Mouse (Mus musculus) neural tube, embryonic 14.5 days (tissue): ENCODE results near the gene Wdr5b. TPM values are rescaled to one million over a fixed set of nuclear protein-coding genes. Genes with fewer than 3 reads are reported as not detected.
A peak's percentile ranks its signal among the peaks of the same experiment; 100 is the strongest.
"Not testable (repeated sequence)": the region's sequence is repeated elsewhere in the genome, so short reads cannot be mapped to it uniquely, and the experiment has no call there.

ENCODE experiments used
- ATAC-seq: fragments of 200-750 bp; cut with Nextera tagmentation; 2 replicates; pipeline ENCODE4 v1.8.0; 2017; ENCODE audit warnings: low read depth, mild to moderate bottlenecking, moderate TSS enrichment, moderate library complexity
- H3K27ac ChIP-seq: fragments of 300-500 bp; sonication (generic); 2 replicates; pipeline ENCODE4 v1.5.1; 2014; ENCODE audit warnings: low read depth, mild to moderate bottlenecking, control low read depth, low read length, moderate library complexity, mixed read lengths
- H3K27me3 ChIP-seq: fragments of 300-500 bp; sonication (generic); 2 replicates; pipeline ENCODE4 v1.6.1; 2014; ENCODE audit warnings: low read length; ENCODE audit not compliant: control insufficient read depth, insufficient read depth
- H3K36me3 ChIP-seq: fragments of 300-500 bp; sonication (generic); 2 replicates; pipeline ENCODE4 v1.6.1; 2014; ENCODE audit warnings: low read length, mixed read lengths; ENCODE audit not compliant: control insufficient read depth, insufficient read depth
- H3K4me1 ChIP-seq: fragments of 300-500 bp; sonication (generic); 2 replicates; pipeline ENCODE4 v1.6.1; 2014; ENCODE audit warnings: low read length; ENCODE audit not compliant: control insufficient read depth, insufficient read depth
- H3K4me2 ChIP-seq: fragments of 300-500 bp; sonication (generic); 2 replicates; pipeline ENCODE4 v1.6.1; 2014; ENCODE audit warnings: mild to moderate bottlenecking, low read depth, low read length, control low read depth
- H3K4me3 ChIP-seq: fragments of 300-500 bp; sonication (generic); 2 replicates; pipeline ENCODE4 v1.5.1; 2014; ENCODE audit warnings: low read depth, low read length, control low read depth, mixed read lengths
- H3K9ac ChIP-seq: fragments of 300-500 bp; sonication (generic); replicated peaks from 2 replicates; pipeline ENCODE4 v1.6.1; 2014; ENCODE audit warnings: low read depth, mild to moderate bottlenecking, control low read depth, low read length, mixed read lengths
- H3K9me3 ChIP-seq: fragments of 300-500 bp; sonication (generic); 2 replicates; pipeline ENCODE4 v1.6.1; 2016; ENCODE audit warnings: low read length; ENCODE audit not compliant: control insufficient read depth
- WGBS: fragments of 180-500 bp; shearing (Covaris S2); extraction: QIAGEN DNeasy Blood & Tissue Kit; methylation state at CpG from one replicate; pipeline ENCODE4 v1.1.7; 2014; 5-methylcytosine and 5-hydroxymethylcytosine counted together
- polyA plus RNA-seq: library from polyadenylated mRNA; unstranded; fragments of >200 nt; fragmentation: Nextera tagmentation; extraction: Ambion mirVana; gene quantifications from 2 replicates; pipeline ENCODE4 v1.2.1, GENCODE M21; 2014

The Wdr5b gene
- 15.1 and 15.6 TPM in 2 replicates for polyA plus RNA-seq

- H3K27ac ChIP-seq = peak within 1 kb of the TSS; percentile 77
- H3K9me3 ChIP-seq = no peaks in the 10 kb centered on the region
- H3K27me3 ChIP-seq = no peaks in the 10 kb centered on the region
- peaks cover 15% of the 10 kb centered on the region for H3K36me3 ChIP-seq
- peak within 1 kb of the TSS; percentile 35 for H3K4me3 ChIP-seq
- H3K9ac ChIP-seq = peak within 1 kb of the TSS; percentile 21
- peak; percentile 98 for ATAC-seq
- peaks cover 9% of the 10 kb centered on the region for H3K4me1 ChIP-seq
- peak within 1 kb of the TSS; percentile 45 for H3K4me2 ChIP-seq
- WGBS = 3% methylated on average over 39 of the region's 39 CpGs
Observed at GRCm38 (mm10) chr16:36040640-36041624, at the start of gene Wdr5b. TSS of gene Wdr5b (plus strand) at chr16:36041190.

GRCm38 (mm10) chr16:35992391-35992790 is 48.6 kb upstream of the Wdr5b start:
- H3K9me3 ChIP-seq = no peaks in the 10 kb centered on the region
- H3K27ac ChIP-seq = no peak overlapping the region
- no peaks in the 10 kb centered on the region for H3K27me3 ChIP-seq
- no peak for ATAC-seq
- 79% methylated on average over 1 of the region's 1 CpGs for WGBS
- H3K4me1 ChIP-seq = no peaks in the 10 kb centered on the region
- H3K4me3 ChIP-seq = no peak overlapping the region
- no peaks in the 10 kb centered on the region for H3K36me3 ChIP-seq
- no peak overlapping the region for H3K4me2 ChIP-seq
- no peak overlapping the region for H3K9ac ChIP-seq

GRCm38 (mm10) chr16:35993316-35993715 is 47.7 kb upstream of the Wdr5b start:
- Histone ChIP-seq H3K36me3 (no peaks in the 10 kb centered on the region), H3K4me3 (no peak overlapping the region), H3K9me3 (no peaks in the 10 kb centered on the region), H3K4me1 (no peaks in the 10 kb centered on the region), H3K27ac (no peak overlapping the region), H3K27me3 (no peaks in the 10 kb centered on the region), H3K4me2 (no peak overlapping the region), H3K9ac (no peak overlapping the region)
- WGBS = 90% methylated on average over 3 of the region's 3 CpGs
- no peak for ATAC-seq

- not testable (repeated sequence) for ATAC-seq, H3K9ac ChIP-seq, H3K4me1 ChIP-seq, H3K4me3 ChIP-seq, H3K9me3 ChIP-seq, H3K36me3 ChIP-seq, H3K27me3 ChIP-seq, H3K27ac ChIP-seq, H3K4me2 ChIP-seq
- WGBS = 96% methylated on average over 4 of the region's 4 CpGs
Observed at GRCm38 (mm10) chr16:35998852-35999251, 42.1 kb upstream of the Wdr5b start.

GRCm38 (mm10) chr16:36008396-36008795 is 32.6 kb upstream of the Wdr5b start:
- no peaks in the 10 kb centered on the region for H3K9me3 ChIP-seq
- H3K9ac ChIP-seq = no peak overlapping the region
- H3K4me3 ChIP-seq = no peak overlapping the region
- H3K4me2 ChIP-seq = no peak overlapping the region
- WGBS = 95% methylated on average over 3 of the region's 3 CpGs
- H3K36me3 ChIP-seq = peaks cover 17% of the 10 kb centered on the region
- no peaks in the 10 kb centered on the region for H3K27me3 ChIP-seq
- H3K27ac ChIP-seq = no peak overlapping the region
- no peak for ATAC-seq
- no peaks in the 10 kb centered on the region for H3K4me1 ChIP-seq

GRCm38 (mm10) chr16:36016335-36016734 is 24.7 kb upstream of the Wdr5b start:
- no peaks in the 10 kb centered on the region for H3K4me1 ChIP-seq
- H3K4me3 ChIP-seq = no peak overlapping the region
- ATAC-seq = no peak
- WGBS = 97% methylated on average over 1 of the region's 1 CpGs
- no peak overlapping the region for H3K4me2 ChIP-seq
- no peak overlapping the region for H3K27ac ChIP-seq
- H3K9me3 ChIP-seq = no peaks in the 10 kb centered on the region
- H3K36me3 ChIP-seq = peaks cover 9% of the 10 kb centered on the region
- no peak overlapping the region for H3K9ac ChIP-seq
- H3K27me3 ChIP-seq = no peaks in the 10 kb centered on the region

- not testable (repeated sequence) for H3K4me2 ChIP-seq, H3K9ac ChIP-seq, H3K4me3 ChIP-seq, ATAC-seq, H3K27ac ChIP-seq, H3K9me3 ChIP-seq, H3K4me1 ChIP-seq, H3K27me3 ChIP-seq
- H3K36me3 ChIP-seq = peaks cover 30% of the 10 kb centered on the region
- WGBS = 95% methylated on average over 1 of the region's 2 CpGs
Observed at GRCm38 (mm10) chr16:36028120-36028519, 12.9 kb upstream of the Wdr5b start.

GRCm38 (mm10) chr16:36041625-36042020 is 633 bp downstream of the Wdr5b start:
- peak overlapping the region; percentile 35 for H3K4me3 ChIP-seq
- 32% methylated on average over 11 of the region's 11 CpGs for WGBS
- H3K4me2 ChIP-seq = peak overlapping the region; percentile 45
- peaks cover 17% of the 10 kb centered on the region for H3K36me3 ChIP-seq
- no peak for ATAC-seq
- no peaks in the 10 kb centered on the region for H3K27me3 ChIP-seq
- H3K9ac ChIP-seq = peak overlapping the region; percentile 21
- H3K27ac ChIP-seq = peak overlapping the region; percentile 77
- H3K4me1 ChIP-seq = peaks cover 9% of the 10 kb centered on the region
- H3K9me3 ChIP-seq = no peaks in the 10 kb centered on the region

GRCm38 (mm10) chr16:36043073-36043472 is 2.1 kb downstream of the Wdr5b start:
- H3K4me3 ChIP-seq = no peak overlapping the region
- no peaks in the 10 kb centered on the region for H3K9me3 ChIP-seq
- no peak overlapping the region for H3K27ac ChIP-seq
- no peak overlapping the region for H3K9ac ChIP-seq
- H3K4me1 ChIP-seq = peaks cover 9% of the 10 kb centered on the region
- no peak for ATAC-seq
- H3K4me2 ChIP-seq = no peak overlapping the region
- H3K36me3 ChIP-seq = peaks cover 13% of the 10 kb centered on the region
- no peaks in the 10 kb centered on the region for H3K27me3 ChIP-seq
- 87% methylated on average over 10 of the region's 10 CpGs for WGBS
